Mouse (Mus musculus) urinary bladder, postnatal 25 days (tissue): ENCODE measurements around the gene Spata17.

Experiments used
- DNase-seq: peaks from one replicate; pipeline ENCODE4 v3.0.0; 2022; ENCODE audit warnings: low spot score

Gene Spata17

DNA sequence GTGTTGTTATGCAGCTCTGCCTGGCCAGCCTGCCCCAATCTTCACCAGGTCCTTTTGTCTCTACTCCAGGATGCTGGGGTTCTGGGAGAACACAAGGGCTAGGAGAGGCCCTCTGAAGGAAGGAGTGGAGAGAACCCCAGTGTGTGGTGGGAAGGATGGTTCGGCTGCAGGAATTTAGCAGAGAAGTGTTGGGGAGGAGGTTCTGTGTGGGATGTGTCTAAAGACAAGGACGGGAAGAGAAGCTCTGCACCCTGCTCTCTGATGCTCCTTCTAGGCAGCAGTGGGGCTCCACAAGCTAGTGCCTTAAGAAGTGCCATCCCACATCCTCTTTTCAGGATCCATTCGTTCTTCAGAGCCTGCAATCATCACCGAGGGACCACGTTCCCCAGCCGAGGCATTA is 129.2 kb downstream of the Spata17 start:
- no peak for DNase-seq

DNA sequence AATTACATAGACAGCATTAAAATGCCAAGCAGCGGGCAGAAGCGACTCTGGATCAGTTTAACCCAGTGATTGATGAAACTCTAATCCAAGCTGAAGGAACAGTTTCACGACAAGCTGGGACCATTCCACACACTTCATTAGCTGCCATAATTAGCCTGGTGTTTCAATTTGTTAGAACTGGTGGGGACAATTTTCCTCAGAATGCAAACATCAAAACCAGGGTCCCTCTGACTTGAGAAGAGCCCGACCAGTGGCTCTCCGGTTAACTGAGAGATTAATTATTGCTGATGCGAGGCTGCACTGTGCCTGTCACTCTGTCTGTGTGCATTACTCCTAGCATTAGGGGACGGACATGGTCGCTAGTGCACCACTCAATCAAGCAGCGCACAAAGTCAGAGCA is 137.9 kb downstream of the Spata17 start:
- DNase-seq, result no peak

DNA sequence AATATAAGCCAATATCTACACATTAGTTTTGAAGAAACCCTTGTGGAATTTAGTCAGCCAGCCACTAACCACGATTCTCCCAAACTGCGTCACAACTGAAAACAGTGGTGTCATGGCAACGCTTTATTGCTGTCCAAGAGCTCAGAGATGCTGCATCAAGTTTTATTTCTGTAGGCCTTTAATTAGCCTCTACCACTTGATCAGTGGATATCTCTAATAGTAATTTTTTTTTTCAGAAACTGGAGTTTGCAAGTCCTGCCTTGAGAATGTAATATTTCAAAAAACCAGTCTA is 138.3 kb downstream of the Spata17 start:
- no peak for DNase-seq

DNA sequence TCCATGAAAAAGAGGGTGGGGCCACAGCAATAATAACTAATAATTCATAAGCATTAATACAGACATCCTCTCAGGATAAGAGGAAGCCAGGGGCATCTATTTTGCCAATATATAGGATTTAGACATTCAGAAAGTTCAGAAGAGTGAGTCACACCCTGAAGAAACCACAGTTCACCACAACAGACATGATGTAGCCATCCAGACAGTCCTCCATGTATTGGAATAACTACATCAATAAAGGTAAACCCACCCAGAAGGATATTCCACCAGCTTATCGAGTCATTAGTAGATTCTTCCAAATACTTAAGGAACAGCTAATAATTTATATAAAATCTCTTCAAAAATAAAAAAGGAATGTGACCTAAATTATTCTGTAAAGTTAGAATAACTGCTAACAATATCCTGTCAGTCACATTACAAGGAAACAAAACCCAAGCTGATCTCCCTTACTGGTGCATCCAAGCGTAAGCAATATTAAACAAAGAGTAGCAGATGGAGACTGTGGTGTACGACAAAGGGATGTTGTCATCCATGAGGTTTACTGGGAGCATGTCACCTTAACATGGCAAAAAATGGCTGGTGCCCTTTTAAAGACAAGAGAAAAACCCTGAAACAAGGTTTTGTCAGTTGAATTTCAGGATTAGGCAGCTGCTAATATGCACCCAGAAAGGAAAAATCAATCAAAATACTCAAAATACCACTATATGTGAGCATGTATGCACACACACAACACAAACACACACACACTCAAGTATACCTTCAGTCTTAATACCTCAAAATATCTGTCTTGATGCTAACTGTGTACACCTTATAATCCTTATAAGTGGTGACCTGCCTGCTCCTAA is 138.8 kb downstream of the Spata17 start:
- DNase-seq, result no peak

DNA sequence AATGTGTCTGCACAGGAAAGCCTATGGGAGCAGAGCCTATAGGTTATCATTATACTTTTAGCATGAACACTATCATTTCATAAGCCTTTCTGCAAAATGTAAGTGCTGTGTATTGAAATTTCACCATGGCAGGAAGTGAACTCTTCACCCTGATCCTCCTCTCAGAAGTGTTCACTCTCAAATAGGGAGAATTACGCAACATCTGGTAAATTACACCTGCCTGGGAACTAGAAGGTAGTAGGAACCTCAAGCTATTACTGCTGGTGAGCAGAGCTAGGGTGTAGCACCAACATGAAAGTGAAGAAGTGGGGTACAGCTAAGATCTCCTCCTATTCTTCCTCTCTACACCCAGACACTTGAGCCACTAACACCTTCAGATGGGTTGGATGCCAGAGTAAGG is 155.4 kb downstream of the Spata17 start:
- no peak for DNase-seq

DNA sequence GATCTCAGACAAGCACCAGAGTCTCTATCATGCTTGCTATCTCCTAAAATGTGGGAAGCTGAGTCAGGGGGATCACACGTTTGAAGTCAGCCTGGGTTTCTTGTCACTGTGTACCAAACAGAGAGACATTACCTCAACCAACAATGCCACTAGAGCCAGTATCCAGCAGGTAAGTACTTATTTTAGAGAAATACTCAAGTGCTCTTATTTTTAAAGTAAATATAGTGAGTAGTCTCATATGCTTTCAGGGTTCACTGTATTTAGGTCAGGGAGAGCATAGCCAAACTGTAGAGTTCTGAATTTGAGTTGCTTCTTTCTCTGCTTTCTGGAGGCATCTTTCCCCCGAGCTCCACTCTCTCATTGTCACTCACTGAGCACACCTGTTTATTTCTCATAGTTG is 160.9 kb downstream of the Spata17 start:
- DNase-seq, result no peak

DNA sequence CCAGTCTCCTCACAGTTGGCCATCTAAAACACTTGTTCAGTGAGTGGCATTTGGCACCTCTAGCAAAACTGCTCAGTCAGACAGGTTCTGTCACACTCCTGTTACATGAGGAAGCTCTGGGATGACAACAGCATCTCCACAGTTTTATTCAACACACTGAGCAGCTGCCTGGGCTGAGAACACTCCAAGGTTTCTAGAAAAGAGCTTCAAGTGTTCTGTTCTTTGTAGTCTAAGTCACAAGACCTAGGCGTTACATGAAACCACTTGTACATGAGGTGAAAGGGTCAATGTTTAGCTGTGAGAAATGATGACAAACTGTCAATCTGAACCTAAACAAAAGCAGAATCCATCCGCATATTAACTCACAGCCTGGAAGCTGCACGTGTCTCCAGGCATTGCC is 161.4 kb downstream of the Spata17 start:
- no peak for DNase-seq

DNA sequence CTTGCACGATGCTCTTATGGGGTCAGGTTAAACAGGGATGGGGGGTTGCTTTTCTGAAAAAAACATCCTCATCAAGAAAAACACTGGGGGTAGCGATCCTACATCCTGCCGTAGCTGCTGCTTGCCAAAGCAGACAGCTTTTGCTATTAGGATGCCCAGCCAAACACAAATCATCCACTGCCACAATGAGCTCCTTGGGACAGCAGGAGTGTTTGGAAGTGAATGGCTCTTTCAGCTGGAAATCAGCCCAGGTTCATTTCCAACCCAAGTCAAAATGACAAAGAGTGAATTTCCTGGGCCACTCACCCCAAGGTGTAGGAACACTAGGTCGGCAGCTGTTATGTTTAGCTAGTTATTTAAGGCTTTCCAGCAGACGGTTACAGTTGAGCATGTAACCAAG is 162.7 kb downstream of the Spata17 start:
- DNase-seq, result no peak

DNA sequence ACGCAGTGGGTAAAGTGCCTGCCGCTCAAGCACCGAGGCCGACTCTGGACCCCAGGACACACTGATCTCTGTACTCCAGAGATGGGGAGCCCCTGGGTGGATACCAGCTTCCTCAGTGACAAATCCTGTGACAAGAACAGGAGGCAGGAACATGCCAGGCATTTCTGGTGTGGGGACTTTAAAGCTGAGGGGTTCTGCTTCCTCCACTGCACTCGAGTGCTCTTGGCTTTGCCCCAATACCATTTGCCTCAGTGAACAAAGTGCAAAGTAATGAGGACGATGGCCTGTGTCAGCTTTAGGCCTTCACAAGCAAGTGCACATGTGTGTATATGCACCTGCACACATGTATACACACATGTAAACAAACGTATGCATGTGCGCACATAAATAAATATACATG is 164.0 kb downstream of the Spata17 start:
- DNase-seq, result no peak

DNA sequence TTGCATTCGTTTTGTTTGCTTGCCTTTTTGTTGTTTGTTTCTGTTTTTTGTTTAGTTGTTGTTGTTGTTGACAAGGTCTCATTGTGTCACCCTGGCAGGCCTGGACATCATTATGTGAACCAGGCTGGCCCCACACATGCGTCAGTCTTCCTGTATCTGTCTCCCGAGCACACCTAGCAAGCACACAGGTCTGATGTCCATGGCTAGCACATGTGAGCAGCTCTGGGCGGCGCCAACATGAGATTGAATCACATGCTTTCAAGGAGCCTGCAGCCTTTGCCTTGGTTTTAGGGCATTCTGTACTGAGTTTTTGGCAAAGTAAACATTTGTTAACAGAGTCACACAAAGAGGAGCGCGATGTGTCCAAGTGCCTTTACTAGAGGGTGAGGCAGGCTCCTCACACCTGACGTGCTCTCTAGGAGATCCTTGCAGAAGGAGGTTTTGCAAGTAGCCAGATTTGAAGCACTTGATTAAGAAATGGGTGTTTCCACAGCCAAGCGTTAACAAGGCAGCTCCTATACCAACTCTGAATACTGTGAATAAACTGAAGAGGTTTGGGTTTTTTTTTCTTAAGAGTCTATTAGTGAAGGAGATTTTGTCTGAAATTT is 166.5 kb downstream of the Spata17 start:
- DNase-seq, result no peak

DNA sequence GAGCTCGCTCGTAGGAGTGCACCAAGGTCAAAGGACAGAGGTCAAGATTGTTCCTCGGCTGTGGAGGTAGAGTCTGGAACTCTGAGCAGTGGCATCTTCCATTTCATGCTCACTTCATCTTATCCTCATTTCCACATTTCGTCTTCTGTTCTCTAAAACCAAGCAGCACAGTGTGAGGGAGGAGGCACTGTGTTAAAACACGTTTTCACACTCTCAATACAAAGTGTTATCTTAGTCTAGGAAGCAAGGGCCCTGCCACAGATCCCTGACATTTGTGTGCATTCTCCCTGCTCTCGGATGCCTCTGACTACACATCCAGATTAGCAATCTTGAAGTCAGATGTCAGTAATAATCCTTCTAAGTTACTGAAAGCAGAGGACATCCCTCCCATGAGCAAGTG is 170.5 kb downstream of the Spata17 start:
- no peak for DNase-seq

DNA sequence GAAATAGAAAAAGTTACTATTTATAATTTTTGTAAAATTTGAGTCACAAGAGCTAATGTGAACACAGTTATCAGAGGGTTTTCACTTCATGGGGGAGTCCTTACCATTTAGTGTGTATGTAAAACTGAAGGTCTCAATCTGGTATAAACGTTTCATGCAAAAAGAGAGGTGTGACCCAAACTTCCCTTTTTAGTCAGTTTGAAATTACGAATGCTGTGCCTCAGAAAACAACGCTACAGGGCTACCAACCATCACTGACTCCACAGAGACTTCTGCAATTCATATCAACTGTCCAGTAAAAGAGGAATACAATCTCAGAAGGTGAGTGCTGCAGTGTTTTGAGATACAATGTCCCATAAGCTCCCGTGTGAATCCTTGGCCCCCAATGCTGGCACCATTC is 175.5 kb downstream of the Spata17 start:
- no peak for DNase-seq

DNA sequence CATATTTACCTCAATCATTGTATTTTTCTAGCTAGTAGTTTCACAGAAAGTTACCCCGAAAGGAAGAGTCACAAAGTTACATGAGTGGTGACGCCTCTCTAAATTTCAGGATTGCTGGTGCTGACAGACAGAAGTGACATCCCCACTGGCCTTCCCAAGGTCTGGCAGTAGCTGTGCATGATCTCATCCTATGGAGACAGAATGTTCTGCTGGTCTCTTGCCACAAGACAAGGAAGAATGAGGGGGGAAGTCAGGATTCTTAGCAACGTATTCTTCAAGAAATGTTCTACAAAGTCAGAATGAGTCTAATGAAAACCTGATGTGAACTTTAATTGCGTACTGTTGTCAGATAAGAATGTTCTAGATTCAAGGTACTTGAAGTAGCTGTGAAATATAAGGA is 179.5 kb downstream of the Spata17 start:
- DNase-seq, result no peak

DNA sequence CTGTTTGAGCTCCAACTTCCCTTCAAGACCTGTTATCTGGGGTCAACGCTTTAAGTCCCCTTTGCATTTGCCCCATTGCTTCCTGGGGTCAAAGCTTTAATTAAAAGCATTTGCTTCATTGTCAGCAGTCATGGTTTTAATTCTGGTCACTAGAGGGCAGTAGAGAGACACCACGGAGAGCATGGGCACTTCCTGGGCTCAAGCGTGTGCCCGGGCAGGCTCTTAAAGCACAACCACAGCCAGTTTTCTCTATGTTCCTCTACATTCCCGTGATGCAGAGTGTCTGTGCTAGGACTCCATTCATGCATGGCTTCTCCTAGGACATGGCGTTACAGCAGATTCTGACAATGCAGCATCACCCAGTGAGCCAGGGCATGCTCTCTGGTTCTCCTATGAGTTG is 183.5 kb downstream of the Spata17 start:
- DNase-seq, result peak; percentile 4

DNA sequence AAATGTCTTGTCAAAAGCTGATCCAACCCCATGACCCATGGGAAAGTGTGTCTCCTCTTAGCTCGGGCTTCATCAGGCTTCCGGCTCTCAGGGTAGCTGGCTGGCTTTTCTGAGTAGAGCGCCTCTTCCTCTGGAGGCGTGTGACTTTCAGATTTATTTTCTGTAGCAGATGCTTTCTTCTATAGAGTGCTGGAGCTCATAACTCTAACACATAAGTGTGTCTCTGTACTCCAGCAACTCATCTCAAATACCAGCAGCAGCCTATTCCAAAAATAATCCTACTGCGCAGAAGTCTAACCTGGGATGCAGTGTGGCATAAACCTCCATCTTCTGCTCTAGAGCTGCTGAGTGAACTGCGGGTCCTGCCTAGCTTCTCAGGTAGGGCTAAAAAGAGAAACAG is 186.4 kb downstream of the Spata17 start:
- no peak for DNase-seq

DNA sequence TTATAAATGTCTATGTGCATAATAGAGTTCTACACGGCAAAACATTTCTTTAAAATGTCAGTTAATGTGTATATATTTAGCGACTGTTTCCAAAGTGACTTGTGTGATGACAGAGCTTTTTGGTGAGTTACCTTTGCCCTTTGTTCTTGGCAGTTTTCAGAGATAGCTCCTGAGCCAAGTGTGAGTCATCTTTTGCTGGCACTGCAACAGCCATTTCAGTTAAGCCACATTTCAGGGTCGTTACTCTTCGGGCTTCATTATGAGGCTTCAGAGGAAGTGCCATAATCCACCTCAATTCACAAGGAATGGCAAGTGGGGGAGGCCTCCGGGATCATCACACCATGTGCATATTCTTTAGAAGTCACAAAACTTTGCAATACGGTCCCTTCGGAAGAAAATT is 195.3 kb downstream of the Spata17 start:
- no peak for DNase-seq

DNA sequence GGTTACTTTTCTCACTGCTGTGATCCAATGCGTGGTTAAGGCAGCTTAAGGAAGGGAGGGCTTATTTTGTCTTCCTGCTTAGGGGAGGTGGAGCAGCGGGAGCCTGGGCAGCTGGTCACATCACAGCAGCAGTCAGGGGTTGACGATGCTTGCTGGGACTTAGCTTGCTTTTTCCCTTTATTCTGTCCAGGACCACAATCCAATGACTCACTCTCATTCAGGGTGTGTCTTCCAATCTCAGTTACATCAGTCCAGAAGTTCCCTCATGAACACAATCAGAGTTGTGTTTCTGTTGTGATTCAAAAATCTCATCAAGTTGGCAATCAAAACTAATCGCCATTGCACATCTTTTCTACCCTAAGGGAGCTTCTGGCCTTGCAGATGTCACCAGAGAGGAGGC is 199.1 kb downstream of the Spata17 start:
- DNase-seq, result no peak

DNA sequence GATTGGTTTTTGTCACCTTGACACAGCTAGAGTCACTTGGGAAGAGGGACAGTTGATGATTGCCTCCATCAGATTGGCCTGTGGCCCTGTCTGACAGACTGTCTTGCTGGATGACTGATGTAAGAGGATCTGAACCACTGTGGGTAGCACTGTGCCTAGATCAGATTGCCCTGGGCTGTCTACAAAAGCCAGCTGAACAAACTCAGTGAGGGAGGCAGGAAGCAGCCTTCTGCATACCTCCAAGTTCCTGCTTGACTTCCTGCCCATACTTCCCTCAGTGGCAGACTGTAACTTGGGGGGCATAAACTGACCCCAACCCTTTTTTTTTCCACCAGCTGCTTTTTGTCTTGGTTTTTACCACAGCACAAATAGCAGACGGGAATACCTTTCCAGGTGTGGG is 199.6 kb downstream of the Spata17 start:
- no peak for DNase-seq

DNA sequence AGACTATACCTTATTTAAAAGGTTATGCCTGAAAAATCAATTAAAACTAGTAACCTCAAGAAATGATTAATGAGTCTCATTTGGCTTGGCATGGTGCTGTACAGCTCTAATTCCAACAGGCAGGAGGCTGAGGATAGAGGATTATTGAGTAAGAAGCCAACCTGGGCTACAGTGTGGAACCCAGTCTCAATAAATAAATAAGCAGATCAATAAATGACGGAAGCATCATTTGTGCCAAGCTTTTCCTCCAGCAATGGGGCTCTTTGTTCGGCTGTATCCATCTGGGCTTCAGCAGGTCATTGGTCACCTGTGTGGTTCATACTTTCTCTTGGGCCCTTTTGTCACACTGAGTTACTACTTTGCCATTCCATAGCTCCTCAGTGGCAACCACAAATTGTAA is 201.1 kb downstream of the Spata17 start:
- no peak for DNase-seq

DNA sequence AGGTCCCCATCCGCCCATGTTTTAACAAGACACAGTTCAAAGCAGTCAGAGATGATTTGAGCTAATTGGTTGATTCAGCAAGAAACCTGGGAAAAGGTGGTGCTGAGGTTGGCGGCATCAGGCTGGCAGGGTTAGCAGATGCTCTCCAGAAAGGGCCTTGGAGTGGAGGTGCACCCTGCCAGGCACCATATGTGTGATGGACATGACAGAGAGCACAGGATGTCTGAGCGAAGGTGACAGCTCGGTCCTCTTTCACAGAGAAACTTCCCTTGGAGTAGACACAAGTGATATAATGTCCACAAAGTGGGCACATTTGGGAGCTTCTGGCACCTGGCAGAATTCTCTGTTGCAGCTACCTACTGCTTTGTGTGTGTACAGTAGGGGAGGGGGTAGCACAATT is 203.7 kb downstream of the Spata17 start:
- DNase-seq, result no peak

DNA sequence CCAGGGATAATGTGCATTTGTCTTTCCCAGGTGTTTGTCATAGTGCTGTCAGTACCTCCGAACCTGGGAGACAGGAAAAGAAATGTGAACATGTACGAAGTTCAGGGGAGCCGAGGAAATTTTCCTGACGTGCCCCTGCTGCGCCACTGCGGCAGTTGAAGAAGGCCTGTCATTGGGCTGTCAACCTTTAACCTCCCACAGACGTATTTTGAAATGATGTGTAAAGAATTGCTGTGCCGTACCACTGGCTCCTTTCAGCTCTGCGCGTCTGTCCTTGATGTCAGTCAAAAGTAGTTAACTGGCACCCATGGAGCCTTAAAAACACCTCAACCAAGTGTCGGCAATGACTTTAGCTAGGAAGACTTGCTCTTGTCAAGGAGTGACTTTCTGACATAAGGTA is 205.2 kb downstream of the Spata17 start:
- no peak for DNase-seq

DNA sequence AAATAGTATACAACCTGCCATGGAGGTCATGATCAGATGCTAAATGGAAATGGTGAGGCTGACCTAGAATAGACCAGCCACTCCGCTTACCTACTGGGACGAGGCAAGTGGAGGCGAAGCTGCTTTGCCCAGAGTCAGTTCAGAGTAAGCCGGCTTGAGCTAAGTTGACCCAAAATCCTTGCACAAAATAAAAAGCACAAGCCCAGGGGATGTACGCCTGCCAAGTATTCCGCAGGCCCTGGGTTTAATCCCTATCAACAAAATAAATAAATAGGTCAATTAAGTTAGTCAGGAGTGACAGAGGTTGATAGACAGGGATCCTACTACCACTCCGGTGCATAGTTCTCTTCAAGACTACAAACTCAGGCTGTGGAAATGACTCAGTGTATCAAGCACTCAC is 207.0 kb downstream of the Spata17 start:
- DNase-seq, result no peak

DNA sequence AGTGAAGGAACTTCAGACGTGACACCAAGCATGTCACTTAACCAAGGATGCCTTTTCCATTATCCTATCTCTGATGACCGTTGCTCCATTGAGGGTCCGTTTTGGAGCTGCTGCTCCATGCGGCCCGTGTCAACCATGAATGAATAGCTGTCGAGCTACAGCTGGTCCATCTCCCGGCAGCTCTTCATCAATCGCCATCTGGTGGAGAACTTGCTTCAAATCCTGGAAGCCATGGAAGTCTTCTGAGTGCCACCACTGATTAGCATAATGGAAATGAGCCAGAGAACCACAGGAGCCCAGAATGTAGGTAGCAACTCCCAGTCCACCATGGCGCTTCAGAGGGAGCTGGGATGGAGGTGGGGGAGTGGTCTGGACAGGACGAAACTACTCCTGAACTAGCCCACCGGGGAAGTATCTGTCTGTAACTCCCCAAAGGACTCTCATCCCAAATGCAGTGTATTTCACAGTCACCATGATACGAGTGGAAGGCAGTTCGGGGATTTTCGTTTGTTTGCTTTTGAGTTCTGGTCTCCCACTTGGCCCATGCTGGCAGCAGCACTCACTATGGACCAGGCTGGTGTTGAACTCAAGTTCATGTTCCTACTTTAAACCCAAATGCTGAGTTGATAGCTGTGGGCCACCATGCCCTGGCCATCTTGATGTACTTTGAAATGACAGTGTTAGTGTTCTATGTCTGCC is 208.9 kb downstream of the Spata17 start:
- DNase-seq, result no peak

DNA sequence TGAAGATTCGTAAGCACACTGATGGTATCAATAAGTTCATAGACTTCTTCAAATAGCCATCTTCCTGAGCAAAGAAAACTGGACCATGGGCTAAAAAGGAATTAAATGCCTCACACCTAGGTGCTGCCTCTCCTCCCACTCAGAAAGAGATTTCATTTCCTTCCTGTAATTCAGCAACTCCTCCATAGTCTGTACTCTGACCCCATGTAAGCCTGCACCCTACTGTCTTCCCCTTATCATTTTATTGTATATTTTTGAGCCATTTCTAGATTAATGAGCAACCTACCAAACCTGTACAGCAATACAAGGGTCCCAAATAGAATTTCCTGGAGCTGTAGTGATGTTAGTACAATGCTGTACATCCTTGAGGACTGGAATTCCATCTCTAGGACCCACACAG is 211.0 kb downstream of the Spata17 start:
- no peak for DNase-seq
